Mouse (Mus musculus): ENCODE results near the gene Rragd. TPM values are rescaled to one million over a fixed set of nuclear protein-coding genes. Genes with fewer than 3 reads are reported as not detected.

Rragd gene
- 67.9 TPM for polyA plus RNA-seq (2015; fragmentation: Illumina TruSeq; extraction: RNeasy Lipid Tissue Mini Kit (QIAGEN cat#74804); ENCODE audit: low read depth, low replicate concordance)

DNA sequence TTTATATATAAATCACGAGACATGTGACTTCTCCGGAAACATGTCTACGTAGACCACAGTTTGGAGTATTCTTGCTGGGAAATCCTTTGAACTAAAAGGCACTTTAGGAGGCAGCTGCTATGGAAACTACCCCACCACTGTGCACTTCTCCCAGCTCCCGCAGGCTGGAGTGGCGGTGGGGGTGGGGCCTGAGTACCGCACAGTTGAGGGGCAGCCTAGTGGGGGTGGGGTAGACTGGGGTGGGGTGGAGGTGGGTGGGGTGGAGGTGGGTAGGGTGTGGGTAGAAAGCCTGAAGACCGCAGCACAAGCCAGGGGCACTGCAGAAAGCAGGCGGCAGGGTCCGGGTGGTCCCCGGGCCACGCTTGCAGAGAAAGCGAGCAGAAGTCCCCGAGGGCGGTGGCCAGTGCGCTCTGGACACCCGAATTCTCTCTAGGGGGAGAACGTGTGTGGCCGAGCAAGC, at the start of gene Rragd:
Rragd (plus strand) TSS at position 322 of the 460 bp plus-strand sequence.

DNA sequence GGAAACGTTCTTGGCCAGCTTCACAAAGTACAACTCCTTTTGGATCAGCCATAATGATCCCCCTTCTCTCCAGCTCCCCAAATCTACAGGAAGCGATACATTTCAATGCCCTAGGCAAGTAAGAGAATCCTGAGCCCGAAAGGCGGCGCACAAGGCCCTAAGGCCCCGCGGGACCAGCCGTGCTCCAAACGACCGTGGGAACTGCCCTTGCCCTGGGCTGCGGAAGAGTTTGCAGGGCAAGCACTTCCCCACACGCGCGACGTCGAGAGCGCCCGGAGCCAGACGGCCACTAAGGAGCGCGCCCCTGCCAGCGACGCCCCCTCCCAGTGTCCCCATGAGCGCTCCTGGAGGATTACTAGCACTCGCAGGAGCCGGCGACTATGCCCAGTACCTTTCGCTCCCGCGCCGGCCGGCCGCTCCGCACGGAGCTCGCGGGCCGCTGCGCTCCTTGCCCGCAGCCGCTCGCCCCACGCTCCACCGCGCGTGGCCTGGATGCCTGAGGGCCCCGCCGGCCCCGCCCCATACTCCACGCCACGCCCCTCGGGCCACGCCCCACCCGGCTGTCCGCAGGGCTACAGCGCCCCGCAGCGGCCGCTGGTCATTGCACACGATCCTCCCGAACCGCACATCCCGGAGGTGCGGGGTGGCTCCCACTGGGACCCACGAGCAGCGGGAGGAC, 32.3 kb upstream of the Rragd start, which contains the start of gene Ankrd6:
Ankrd6 (minus strand) TSS at position 486 of the 679 bp plus-strand sequence.

GRCm38 (mm10) chr4:33031195-33031960, 48.5 kb downstream of the Rragd start, which contains the start of gene Ube2j1:
TSS of gene Ube2j1 (plus strand) at chr4:33031416.

DNA sequence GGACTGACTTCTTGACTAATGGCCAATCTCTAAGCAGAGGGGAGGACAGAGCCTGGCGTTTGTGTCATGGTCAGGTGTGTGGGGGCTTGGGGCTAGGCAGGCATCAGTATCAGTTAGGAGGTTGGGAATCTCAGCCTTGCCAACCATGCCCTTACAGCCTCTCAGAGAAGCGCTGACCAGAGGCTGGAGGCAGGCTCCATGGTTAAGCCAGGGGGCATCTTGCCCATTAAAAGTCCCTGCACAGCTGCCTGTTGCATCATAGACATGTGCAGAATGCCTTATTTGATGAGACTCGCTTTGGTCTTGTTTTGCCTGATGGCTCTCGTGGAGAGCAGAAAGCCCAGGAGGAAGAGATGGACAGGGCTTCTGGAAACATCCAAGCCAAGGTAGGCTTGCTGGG, 80.1 kb downstream of the Rragd start, which contains the start of gene Gabrr2:
Gabrr2 (plus strand) TSS at position 19 of the 400 bp plus-strand sequence.

Other genes with a start within 250 kb of the Rragd start
- gene Lyrm2, start 182.8 kb upstream of the Rragd start, polyA plus RNA-seq (2015; fragmentation: Illumina TruSeq; extraction: RNeasy Lipid Tissue Mini Kit (QIAGEN cat#74804); ENCODE audit: low read depth, low replicate concordance), result 77.3 TPM
- 26.4 TPM for gene Ankrd6, start 32.2 kb upstream of the Rragd start, polyA plus RNA-seq (2015; fragmentation: Illumina TruSeq; extraction: RNeasy Lipid Tissue Mini Kit (QIAGEN cat#74804); ENCODE audit: low read depth, low replicate concordance)
- 82.0 TPM for gene Ube2j1, start 48.4 kb downstream of the Rragd start, polyA plus RNA-seq (2015; fragmentation: Illumina TruSeq; extraction: RNeasy Lipid Tissue Mini Kit (QIAGEN cat#74804); ENCODE audit: low read depth, low replicate concordance)
- 1.3 TPM for gene Gabrr2, start 80.0 kb downstream of the Rragd start, polyA plus RNA-seq (2015; fragmentation: Illumina TruSeq; extraction: RNeasy Lipid Tissue Mini Kit (QIAGEN cat#74804); ENCODE audit: low read depth, low replicate concordance)
- gene Gabrr1, start 149.5 kb downstream of the Rragd start, polyA plus RNA-seq (2015; fragmentation: Illumina TruSeq; extraction: RNeasy Lipid Tissue Mini Kit (QIAGEN cat#74804); ENCODE audit: low read depth, low replicate concordance), result 0.25 TPM
- gene Pm20d2, start 206.7 kb downstream of the Rragd start, polyA plus RNA-seq (2015; fragmentation: Illumina TruSeq; extraction: RNeasy Lipid Tissue Mini Kit (QIAGEN cat#74804); ENCODE audit: low read depth, low replicate concordance), result 3.9 TPM
- 22.6 TPM for gene Srsf12, start 226.0 kb downstream of the Rragd start, polyA plus RNA-seq (2015; fragmentation: Illumina TruSeq; extraction: RNeasy Lipid Tissue Mini Kit (QIAGEN cat#74804); ENCODE audit: low read depth, low replicate concordance)